Mouse (Mus musculus) stomach, embryonic 15.5 days (tissue): ENCODE results near the gene Pcolce. TPM values are rescaled to one million over a fixed set of nuclear protein-coding genes. Genes with fewer than 3 reads are reported as not detected.

ENCODE experiments used
- ATAC-seq: fragments of 200-750 bp; cut with Nextera tagmentation; 2 replicates; pipeline ENCODE4 v1.8.0; 2017; ENCODE audit warnings: low read depth, moderate number of reproducible peaks, moderate TSS enrichment; ENCODE audit not compliant: insufficient read depth, low FRiP score
- H3K27ac ChIP-seq: fragments of 300-500 bp; sonication (generic); 2 replicates; pipeline ENCODE4 v1.5.1; 2015; ENCODE audit warnings: mild to moderate bottlenecking, inconsistent platforms
- H3K27me3 ChIP-seq: fragments of 300-500 bp; sonication (generic); replicated peaks from 2 replicates; pipeline ENCODE4 v1.6.1; 2015; ENCODE audit warnings: inconsistent platforms
- H3K36me3 ChIP-seq: fragments of 300-500 bp; sonication (generic); 2 replicates; pipeline ENCODE4 v1.6.1; 2015; ENCODE audit warnings: inconsistent platforms
- H3K4me1 ChIP-seq: fragments of 300-500 bp; sonication (generic); 2 replicates; pipeline ENCODE4 v1.6.1; 2015; ENCODE audit warnings: inconsistent platforms
- H3K4me2 ChIP-seq: fragments of 300-500 bp; sonication (generic); 2 replicates; pipeline ENCODE4 v1.6.1; 2015; ENCODE audit warnings: mild to moderate bottlenecking, inconsistent platforms
- H3K4me3 ChIP-seq: fragments of 300-500 bp; sonication (generic); replicated peaks from 2 replicates; pipeline ENCODE4 v1.5.1; 2015; ENCODE audit warnings: inconsistent platforms
- H3K9ac ChIP-seq: fragments of 300-500 bp; sonication (generic); 2 replicates; pipeline ENCODE4 v1.6.1; 2015; ENCODE audit warnings: inconsistent platforms
- H3K9me3 ChIP-seq: fragments of 300-500 bp; sonication (generic); 2 replicates; pipeline ENCODE4 v1.6.1; 2016; ENCODE audit warnings: inconsistent platforms
- WGBS: fragments of 180-500 bp; shearing (Covaris S2); methylation state at CpG from one replicate; pipeline ENCODE4 v1.1.7; 2015; 5-methylcytosine and 5-hydroxymethylcytosine counted together
- polyA plus RNA-seq: library from polyadenylated mRNA; unstranded; fragments of >200 nt; fragmentation: Nextera tagmentation; extraction: Ambion mirVana; gene quantifications from 2 replicates; pipeline ENCODE4 v1.2.1, GENCODE M21; 2015

Pcolce gene
- polyA plus RNA-seq, 1 experiment from 2014 or later, result 115 TPM

- H3K36me3 ChIP-seq, result no peaks in the 10 kb centered on the region
- no peak overlapping the region for H3K27ac ChIP-seq
- no peak overlapping the region for H3K9ac ChIP-seq
- WGBS, result 25% methylated on average over 26 of the region's 26 CpGs
- no peaks in the 10 kb centered on the region for H3K27me3 ChIP-seq
- peak overlapping the region; percentile 32 for H3K4me2 ChIP-seq
- peaks cover 43% of the 10 kb centered on the region for H3K4me1 ChIP-seq
- no peaks in the 10 kb centered on the region for H3K9me3 ChIP-seq
- no peak for ATAC-seq
- peak overlapping the region; percentile 7; the same call in 1 of the 2 replicates for H3K4me3 ChIP-seq
These were observed 5.5 kb downstream of the Pcolce start for GRCm38 (mm10) chr5:137607860-137608653.

GRCm38 (mm10) chr5:137601365-137601729 is 12.2 kb downstream of the Pcolce start:
- Histone ChIP-seq H3K9me3 (no peaks in the 10 kb centered on the region), H3K27ac (peak overlapping the region; percentile 85), H3K9ac (peak overlapping the region; percentile 14; the same call in 1 of the 2 replicates), H3K27me3 (no peaks in the 10 kb centered on the region), H3K4me3 (peak overlapping the region; percentile 76), H3K36me3 (no peaks in the 10 kb centered on the region), H3K4me2 (peak overlapping the region; percentile 57), H3K4me1 (peaks cover 16% of the 10 kb centered on the region)
- under 1% methylated on average over 22 of the region's 22 CpGs for WGBS
- ATAC-seq, result no peak

GRCm38 (mm10) chr5:137600619-137601364 is 12.8 kb downstream of the Pcolce start, which contains the start of gene Mospd3:
Gene Mospd3, minus strand, starts transcription at chr5:137601058.
- Histone ChIP-seq H3K9ac (peak within 1 kb of the TSS; percentile 76), H3K27me3 (no peaks in the 10 kb centered on the region), H3K27ac (peak within 1 kb of the TSS; percentile 88), H3K4me2 (peak within 1 kb of the TSS; percentile 95), H3K36me3 (no peaks in the 10 kb centered on the region), H3K4me1 (peaks cover 16% of the 10 kb centered on the region), H3K9me3 (no peaks in the 10 kb centered on the region), H3K4me3 (peak within 1 kb of the TSS; percentile 76)
- ATAC-seq, result peak; percentile 94
- WGBS, result under 1% methylated on average over 41 of the region's 41 CpGs

GRCm38 (mm10) chr5:137600281-137600618 is 13.3 kb downstream of the Pcolce start:
- Histone ChIP-seq H3K4me3 (peak overlapping the region; percentile 76), H3K4me2 (peak overlapping the region; percentile 95), H3K4me1 (peaks cover 16% of the 10 kb centered on the region), H3K27ac (peak overlapping the region; percentile 88), H3K36me3 (no peaks in the 10 kb centered on the region), H3K9ac (peak overlapping the region; percentile 76), H3K9me3 (no peaks in the 10 kb centered on the region), H3K27me3 (no peaks in the 10 kb centered on the region)
- peak; percentile 0; the same call in 1 of the 2 replicates for ATAC-seq
- 2% methylated on average over 19 of the region's 19 CpGs for WGBS

- H3K4me2 ChIP-seq, result peak overlapping the region; percentile 95
- H3K9ac ChIP-seq, result peak overlapping the region; percentile 76; the same call in 1 of the 2 replicates
- H3K4me1 ChIP-seq, result peaks cover 16% of the 10 kb centered on the region
- 63% methylated on average over 9 of the region's 9 CpGs for WGBS
- peak overlapping the region; percentile 76 for H3K4me3 ChIP-seq
- no peaks in the 10 kb centered on the region for H3K27me3 ChIP-seq
- ATAC-seq, result no peak
- peak overlapping the region; percentile 88; the same call in 1 of the 2 replicates for H3K27ac ChIP-seq
- no peaks in the 10 kb centered on the region for H3K36me3 ChIP-seq
- H3K9me3 ChIP-seq, result no peaks in the 10 kb centered on the region
These were observed 14.0 kb downstream of the Pcolce start for GRCm38 (mm10) chr5:137599600-137599999.

GRCm38 (mm10) chr5:137598100-137598826 is 15.3 kb downstream of the Pcolce start:
- Histone ChIP-seq H3K36me3 (no peaks in the 10 kb centered on the region), H3K9ac (no peak overlapping the region), H3K9me3 (no peaks in the 10 kb centered on the region), H3K27ac (no peak overlapping the region), H3K4me3 (no peak overlapping the region), H3K4me2 (no peak overlapping the region), H3K4me1 (peaks cover 16% of the 10 kb centered on the region), H3K27me3 (no peaks in the 10 kb centered on the region)
- no peak for ATAC-seq
- 75% methylated on average over 2 of the region's 2 CpGs for WGBS

- no peak overlapping the region for H3K4me2 ChIP-seq
- H3K27ac ChIP-seq, result no peak overlapping the region
- H3K4me1 ChIP-seq, result peaks cover 14% of the 10 kb centered on the region
- 95% methylated on average over 6 of the region's 6 CpGs for WGBS
- H3K27me3 ChIP-seq, result no peaks in the 10 kb centered on the region
- H3K4me3 ChIP-seq, result no peak overlapping the region
- no peaks in the 10 kb centered on the region for H3K36me3 ChIP-seq
- H3K9ac ChIP-seq, result no peak overlapping the region
- no peaks in the 10 kb centered on the region for H3K9me3 ChIP-seq
- no peak for ATAC-seq
These were observed 16.0 kb downstream of the Pcolce start for GRCm38 (mm10) chr5:137597625-137598024.

GRCm38 (mm10) chr5:137596601-137597261 is 16.9 kb downstream of the Pcolce start:
- Histone ChIP-seq H3K4me2 (peak overlapping the region; percentile 42), H3K4me3 (peak overlapping the region; percentile 2; the same call in 1 of the 2 replicates), H3K9ac (no peak overlapping the region), H3K4me1 (peaks cover 10% of the 10 kb centered on the region), H3K36me3 (no peaks in the 10 kb centered on the region), H3K27me3 (no peaks in the 10 kb centered on the region), H3K27ac (no peak overlapping the region), H3K9me3 (no peaks in the 10 kb centered on the region)
- ATAC-seq, result no peak
- WGBS, result 29% methylated on average over 30 of the region's 30 CpGs

GRCm38 (mm10) chr5:137595921-137596320 is 17.7 kb downstream of the Pcolce start:
- Histone ChIP-seq H3K4me3 (no peak overlapping the region), H3K9ac (no peak overlapping the region), H3K27me3 (no peaks in the 10 kb centered on the region), H3K4me1 (peaks cover 10% of the 10 kb centered on the region), H3K4me2 (no peak overlapping the region), H3K36me3 (no peaks in the 10 kb centered on the region), H3K9me3 (no peaks in the 10 kb centered on the region), H3K27ac (no peak overlapping the region)
- 79% methylated on average over 7 of the region's 7 CpGs for WGBS
- no peak for ATAC-seq

GRCm38 (mm10) chr5:137590507-137590906 is 23.1 kb downstream of the Pcolce start:
- no peak for ATAC-seq
- 74% methylated on average over 5 of the region's 5 CpGs for WGBS
- no peaks in the 10 kb centered on the region for H3K4me1 ChIP-seq
- H3K4me2 ChIP-seq, result no peak overlapping the region
- H3K4me3 ChIP-seq, result no peak overlapping the region
- no peak overlapping the region for H3K9ac ChIP-seq
- no peaks in the 10 kb centered on the region for H3K36me3 ChIP-seq
- no peaks in the 10 kb centered on the region for H3K9me3 ChIP-seq
- no peak overlapping the region for H3K27ac ChIP-seq
- H3K27me3 ChIP-seq, result no peaks in the 10 kb centered on the region

- ATAC-seq, result no peak
- WGBS, result 32% methylated on average over 8 of the region's 8 CpGs
- Histone ChIP-seq H3K27me3 (no peaks in the 10 kb centered on the region), H3K9me3 (no peaks in the 10 kb centered on the region), H3K4me2 (no peak overlapping the region), H3K36me3 (no peaks in the 10 kb centered on the region), H3K4me1 (0 out of 2 replicates have a peak, but pooled peaks cover 6% of the 10 kb centered on the region), H3K4me3 (no peak overlapping the region), H3K27ac (no peak overlapping the region), H3K9ac (no peak overlapping the region)
These were observed 28.6 kb downstream of the Pcolce start for GRCm38 (mm10) chr5:137584976-137585375.
